Mouse (Mus musculus): ENCODE measurements around the gene Lgals3bp.
"Not testable (repeated sequence)": the region's sequence is repeated elsewhere in the genome, so short reads cannot be mapped to it uniquely, and the experiment has no call there.

The Lgals3bp gene

DNA sequence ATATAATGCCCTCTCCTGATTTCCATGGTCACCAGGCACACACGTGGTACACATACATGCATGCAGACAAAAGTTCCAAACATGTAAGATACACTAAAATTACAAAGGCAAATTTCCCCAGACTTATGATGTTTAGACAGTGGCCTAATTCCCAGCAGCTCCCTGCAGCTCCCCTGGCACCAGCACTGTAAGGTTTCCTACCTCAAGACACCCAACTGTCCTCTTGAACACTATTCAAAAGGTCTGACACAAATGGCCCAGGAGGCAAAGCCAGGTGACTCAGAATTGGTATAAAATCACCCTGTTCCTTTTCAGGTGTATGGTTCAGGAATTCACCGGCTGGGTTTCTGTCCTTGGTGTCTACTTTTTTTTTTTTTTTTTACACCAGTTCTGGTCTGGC is 1.3 kb upstream of the Lgals3bp start:
- in situ Hi-C loops (cut with MboI, MseI), result no loop called here

DNA sequence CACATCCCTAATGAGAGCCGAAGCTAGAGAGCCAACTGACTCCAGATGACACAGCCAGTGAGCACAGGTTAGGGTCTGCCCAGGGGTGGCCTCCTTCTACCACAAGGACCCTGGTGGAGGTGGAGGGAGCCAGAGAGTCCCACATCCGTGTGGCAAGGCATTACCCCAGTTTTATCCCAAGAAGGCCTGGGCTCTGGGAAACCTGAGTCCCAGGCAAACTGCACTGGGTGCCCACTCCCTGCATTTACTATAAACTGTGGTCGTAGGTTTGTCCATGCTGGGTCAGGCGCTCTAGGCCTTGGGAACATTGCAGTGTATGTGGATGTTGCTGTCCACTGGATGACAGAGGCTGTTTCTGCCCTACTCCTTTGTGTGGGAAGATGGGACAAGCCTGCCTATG is 697 bp downstream of the Lgals3bp start:
- in situ Hi-C loops (cut with MboI, MseI), result no loop called here

DNA sequence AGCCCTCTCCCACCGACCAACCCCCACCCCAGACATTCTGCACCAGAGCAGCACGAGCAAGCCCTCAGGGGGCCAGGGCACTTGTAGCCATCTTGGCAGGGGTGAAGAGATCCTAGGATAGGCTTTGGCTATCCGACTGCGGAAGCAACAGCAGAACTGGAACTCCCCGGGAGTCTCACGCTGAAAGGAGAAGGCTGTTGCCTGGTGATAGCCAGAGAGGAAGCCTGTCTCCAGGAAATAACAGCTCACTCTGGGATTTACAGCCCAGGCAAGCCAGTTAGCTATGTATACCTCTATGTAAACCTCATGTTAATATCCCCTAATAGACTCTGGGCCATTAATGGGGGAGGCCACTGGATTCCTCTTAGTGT is 1.3 kb downstream of the Lgals3bp start:
- in situ Hi-C loops (cut with MboI, MseI), result no loop called here

DNA sequence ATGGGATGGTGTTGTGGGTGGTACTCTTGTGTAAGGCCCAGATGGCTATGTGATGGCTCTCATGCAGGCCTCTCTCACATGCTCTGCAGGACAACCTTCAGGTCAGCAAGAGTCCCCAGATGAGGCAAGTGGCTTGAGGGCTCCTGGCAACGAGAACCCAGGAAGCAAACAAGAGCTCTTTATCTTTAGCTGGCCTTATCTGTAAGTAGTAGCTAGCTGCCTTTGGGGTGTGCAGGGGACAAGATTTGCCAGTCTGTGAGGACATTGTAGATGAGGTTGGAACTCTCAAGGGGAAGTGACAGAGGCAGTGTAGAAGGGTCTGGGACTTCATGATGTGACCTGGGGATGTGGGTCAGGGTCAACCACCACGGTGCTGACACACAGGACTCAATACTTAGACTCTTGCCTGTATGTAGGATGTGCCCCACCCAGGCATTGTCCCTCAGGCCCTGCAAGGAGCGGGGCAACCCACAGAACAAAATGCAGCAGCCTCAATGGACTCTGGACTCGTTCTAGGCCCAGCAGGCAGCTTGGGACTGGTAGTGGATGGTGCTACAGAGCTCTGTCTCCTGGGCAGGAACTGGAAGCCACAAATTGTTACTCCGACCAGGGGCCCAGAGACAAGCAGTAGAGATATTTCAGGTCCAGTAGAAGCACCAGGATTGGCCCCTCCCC is 1.9 kb downstream of the Lgals3bp start:
- in situ Hi-C loops (cut with MboI, MseI), result no loop called here

DNA sequence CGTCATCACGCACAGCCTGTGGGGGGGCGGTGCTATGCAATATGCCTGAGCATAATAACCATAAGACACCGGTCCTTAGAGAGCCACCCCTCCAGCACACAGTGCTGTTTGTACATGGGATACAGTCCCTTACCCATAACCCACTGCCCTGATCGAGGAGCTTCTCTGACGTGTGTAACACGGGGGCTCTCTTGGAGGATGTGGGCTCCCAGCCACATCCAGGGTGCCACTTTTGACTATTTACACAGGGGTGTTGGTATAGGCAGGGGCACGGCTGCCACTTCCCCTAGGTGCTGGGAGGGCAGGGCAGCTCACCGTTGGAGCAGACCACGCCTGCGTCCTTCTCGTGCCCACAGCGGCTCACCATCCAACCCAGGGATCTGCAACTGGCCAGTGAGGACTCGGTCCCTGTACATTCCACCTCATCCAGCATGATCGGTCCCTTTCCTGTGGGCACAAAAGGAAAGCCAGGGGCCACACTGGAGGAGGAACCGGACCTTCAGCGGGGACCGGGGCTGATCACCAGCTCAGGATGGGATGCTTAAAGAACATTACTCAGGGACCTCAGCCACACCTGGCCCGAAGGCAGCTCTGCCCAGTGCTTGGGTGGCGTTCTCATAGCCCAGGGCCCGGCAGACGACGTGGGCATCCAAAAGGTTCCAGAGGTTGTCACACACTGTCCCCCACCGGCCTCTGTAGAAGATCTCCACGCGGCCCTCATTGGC is 3.9 kb downstream of the Lgals3bp start:
- in situ Hi-C loops (cut with MboI, MseI), result no loop called here

DNA sequence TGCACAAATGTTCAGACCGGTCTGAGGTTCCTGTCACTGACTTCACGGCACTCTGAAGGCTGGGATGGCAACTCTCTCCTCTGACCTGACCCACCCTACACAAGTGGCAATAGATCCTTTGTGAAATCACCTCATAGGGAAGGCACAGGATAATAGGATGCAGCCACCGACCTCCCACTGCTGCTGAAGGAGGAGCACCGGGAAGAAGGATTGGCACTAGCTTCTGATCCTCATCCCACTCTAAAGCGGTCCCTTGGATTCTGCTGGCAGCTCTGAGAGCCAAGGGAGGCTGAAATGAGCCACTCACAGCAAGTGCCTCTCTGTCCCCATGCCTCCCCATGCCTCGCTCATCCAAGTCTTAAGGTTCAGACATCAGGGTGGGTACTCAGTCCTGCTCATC is 7.4 kb downstream of the Lgals3bp start:
- in situ Hi-C loops (cut with MboI, MseI), result no loop called here

DNA sequence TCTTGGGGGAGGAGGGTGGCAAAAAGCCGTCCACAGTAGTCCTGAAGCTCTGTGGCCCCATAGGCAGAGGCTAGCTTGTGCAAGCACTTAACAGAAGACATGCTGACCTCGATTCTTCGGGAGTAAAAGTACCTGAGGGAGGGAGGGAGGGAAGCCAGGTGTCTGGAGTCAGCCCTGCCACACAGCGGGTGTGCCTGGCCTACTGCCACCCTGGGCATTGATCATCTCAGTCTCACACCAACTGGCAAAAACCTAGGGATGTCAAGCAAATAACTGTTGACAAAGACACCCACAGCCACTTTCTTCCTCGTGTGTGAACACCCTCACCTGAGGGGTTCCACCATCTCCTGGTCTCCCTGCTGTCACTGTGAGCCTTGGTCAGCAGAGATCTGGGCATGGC is 7.9 kb downstream of the Lgals3bp start:
- in situ Hi-C loops (cut with MboI, MseI), result no loop called here

DNA sequence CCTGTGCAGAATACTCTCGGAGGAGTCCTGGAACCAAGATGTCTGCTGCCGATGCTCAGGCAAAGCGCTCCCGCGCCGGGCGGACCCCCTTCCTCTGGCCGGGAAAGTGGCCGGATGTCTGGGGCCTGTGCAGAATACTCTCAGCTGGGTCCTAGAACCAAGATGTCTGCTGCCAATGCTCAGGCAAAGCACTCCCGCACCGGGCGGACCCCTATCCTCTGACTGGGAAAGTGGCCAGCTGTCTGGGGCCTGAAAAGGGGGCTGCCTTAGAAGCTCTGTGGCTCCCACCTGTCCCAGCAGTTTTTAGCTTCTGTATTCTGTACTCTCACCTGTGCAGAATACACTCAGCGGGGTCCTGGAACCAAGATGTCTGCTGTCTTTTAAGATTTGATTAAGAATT is 14.1 kb downstream of the Lgals3bp start:
- in situ Hi-C loops (cut with MboI, MseI), result not testable (repeated sequence)

DNA sequence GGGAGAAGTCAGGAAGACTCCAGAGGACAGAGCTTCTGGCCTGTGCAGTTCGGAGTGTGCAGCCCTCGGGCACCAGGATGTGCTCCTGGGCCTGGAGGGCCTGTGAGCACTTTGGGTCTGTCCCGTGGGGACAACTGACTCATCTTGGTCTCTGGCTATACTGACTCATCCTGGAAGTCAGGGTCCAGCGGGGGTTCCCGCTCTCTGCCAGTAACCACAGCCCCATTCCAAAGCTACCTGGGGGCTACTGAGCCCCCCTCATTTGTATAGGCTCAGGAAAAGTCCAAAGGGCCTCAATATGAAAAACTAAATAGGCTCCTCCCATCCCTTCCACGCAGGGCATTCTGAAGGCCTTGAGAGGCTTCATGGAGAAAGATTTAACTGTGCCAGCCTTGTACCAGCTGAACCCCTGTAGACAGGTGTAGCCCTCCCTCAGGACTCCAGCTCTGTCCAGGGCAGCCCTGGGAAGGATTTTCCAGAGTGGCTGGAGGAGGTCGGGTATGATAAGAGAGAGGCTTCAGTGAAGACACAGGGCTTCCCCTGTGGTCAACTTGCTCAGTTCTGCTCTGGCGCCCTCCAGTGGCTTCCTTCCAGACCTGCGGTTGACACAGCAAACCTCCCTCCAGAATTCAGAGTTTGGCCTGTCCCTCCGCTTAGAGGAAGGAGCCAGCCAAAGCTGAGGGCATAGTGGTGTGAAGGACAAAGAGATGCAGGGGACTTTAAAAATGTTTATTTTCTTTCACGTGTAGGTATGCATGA is 22.5 kb downstream of the Lgals3bp start:
- in situ Hi-C loops (cut with MboI, MseI), result loop anchor here (10.0 kb wide), 1 partner anchor 55 kb away; no protein-coding TSS in a partner anchor

DNA sequence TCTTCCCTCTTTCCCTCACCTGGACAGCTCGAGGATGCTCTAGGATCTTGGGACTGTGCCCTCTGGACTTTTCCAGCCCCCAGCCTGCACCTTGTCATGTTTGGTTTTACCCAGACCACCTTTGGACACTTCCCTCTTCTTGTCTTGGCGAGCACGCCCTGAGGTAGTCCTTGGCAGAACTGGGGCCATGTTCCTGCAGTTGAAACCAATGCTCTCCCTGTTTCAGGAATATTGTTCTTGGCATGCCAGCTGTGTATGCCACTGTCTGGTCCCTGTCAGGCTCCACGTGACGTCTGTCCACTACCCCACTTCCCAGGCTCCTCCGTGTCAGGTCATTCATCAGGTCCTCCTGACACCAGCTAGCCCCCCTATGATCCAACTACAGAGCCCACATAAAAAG is 23.2 kb downstream of the Lgals3bp start:
- in situ Hi-C loops (cut with MboI, MseI), result loop anchor here (10.0 kb wide), 1 partner anchor 54 kb away; no protein-coding TSS in a partner anchor

DNA sequence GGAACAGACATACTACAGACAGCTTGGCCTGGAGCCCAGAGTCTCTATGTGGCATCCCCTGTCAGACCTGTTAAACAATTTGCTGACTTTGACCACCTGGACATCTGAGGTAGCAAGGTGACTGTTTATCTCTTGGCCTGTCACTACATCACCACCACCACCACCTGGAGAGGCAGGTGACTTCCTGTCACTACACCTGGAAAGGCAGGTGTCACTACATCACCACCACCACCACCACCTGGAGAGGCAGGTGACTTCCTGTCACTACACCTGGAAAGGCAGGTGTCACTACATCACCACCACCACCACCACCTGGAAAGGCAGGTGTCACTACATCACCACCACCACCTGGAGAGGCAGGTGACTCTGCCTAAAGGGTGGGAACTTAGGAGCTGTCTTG is 25.6 kb downstream of the Lgals3bp start:
- in situ Hi-C loops (cut with MboI, MseI), result loop anchor here (10.0 kb wide), 1 partner anchor 52 kb away; no protein-coding TSS in a partner anchor

DNA sequence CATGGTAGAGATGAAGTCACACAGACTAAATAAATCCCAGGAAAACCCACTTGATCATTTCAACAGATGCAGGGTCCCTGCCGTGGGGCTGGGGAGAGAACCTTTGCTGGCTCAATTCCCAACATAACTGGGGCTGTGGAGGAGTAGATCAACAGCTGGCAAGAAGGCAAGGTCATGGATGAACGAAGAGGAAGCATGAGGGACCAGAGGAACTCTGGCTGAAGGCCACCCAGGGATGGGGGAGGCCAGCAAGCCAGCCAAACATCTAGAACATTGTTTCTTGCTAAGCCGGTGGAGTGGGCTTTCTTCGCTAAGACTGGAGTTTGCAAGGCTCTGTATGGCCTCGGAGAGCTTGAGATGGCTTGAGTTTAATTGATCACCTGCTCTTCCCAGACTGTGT is 26.0 kb downstream of the Lgals3bp start:
- in situ Hi-C loops (cut with MboI, MseI), result loop anchor here (10.0 kb wide), 1 partner anchor 51 kb away; no protein-coding TSS in a partner anchor

DNA sequence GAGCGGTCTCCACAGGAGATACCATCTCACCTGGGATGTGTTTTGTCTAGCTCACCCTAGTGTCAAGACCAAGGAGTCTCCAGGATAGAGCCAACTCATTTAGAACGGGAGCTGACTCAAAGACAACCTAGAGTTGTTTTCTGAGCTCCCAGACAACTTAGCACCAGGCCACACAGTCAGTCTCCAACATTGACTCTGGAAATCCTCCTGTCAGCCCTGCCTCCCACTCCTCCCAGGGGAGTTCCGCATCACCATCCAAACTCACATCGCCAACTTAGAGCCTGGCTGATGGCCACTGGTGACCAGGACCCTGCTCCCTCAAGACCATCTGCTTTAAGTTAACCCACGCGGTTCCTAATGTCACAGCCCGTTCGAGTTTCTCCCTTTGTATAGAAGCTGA is 26.4 kb downstream of the Lgals3bp start:
- in situ Hi-C loops (cut with MboI, MseI), result loop anchor here (10.0 kb wide), 1 partner anchor 51 kb away; no protein-coding TSS in a partner anchor

DNA sequence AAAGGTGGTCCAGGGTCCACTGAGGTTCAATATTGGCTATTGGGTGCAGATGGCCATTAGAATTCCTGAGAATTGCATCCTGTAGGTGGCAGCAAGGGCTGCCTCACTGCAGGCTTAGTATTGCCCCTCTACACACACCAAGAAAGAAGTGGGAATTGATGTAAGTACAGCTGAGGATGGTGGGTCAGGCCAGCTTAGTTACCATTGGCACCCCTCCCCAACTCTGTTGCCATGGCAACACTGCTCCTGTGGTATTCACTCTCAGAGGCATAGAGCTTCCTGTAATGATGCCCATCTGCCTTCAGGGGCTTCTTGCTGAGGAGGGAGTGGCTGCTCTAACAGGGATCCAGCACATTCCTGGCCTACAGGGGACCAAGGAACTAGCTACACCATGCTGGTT is 26.9 kb downstream of the Lgals3bp start:
- in situ Hi-C loops (cut with MboI, MseI), result loop anchor here (10.0 kb wide), 1 partner anchor 50 kb away; no protein-coding TSS in a partner anchor

DNA sequence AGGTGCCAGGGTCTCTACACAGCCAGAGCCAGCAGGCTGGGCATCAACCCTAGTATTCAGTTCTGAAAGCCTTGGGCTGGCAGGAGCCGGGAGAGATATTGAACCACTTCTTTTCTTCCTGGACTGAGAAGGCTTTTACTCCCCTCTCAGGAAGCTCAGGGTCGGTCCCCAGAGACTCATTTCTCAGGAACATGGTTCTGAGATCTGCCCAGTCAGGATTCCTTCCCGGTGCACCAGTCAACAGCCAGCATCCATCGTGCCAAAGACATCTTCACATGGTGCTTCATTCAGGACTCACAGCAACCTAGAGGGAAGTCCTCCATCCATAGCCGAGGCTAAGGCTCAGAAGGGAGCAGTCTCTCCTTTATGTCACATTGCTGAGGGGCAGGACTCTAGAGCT is 27.4 kb downstream of the Lgals3bp start:
- in situ Hi-C loops (cut with MboI, MseI), result loop anchor here (10.0 kb wide), 1 partner anchor 50 kb away; no protein-coding TSS in a partner anchor

DNA sequence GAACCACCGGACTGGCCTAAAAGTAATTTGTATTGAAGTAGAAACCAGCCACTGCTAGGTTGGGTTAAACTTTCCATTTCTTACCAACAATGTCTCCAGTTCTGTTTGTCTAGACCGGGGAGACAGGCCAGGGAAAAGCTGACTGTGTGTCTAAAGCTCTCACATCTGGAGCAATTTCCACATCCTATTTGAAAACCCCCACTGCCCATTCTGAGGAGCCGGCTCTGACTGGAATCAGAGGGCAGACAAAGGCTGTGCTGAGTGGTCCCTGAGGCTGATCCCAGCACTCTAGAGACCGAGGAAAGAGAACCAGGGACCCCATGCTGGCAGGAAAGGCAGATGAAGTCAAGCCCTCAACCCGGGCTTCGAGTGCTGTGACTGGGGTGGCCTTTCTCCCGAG is 29.3 kb downstream of the Lgals3bp start:
- in situ Hi-C loops (cut with MboI, MseI), result loop anchor here (10.0 kb wide), 1 partner anchor 48 kb away; no protein-coding TSS in a partner anchor

DNA sequence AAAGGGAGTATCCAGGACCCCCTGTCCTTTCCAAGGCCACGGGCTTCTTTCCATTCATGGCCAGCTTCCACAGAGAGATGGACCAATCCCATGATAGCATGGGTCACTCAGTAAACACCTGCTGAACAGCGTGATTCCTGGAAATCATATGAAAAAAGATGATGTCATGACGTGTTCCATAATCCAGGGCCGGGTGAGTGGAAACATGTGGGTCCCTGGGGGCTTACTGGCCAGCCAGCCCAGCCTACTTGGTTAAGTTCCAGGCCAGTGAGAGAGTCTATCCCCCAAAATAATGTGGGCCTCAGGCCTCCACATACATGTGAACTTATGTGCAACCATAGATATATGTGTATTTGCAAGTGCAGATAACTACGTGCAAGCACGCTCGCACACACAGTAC is 30.0 kb downstream of the Lgals3bp start:
- in situ Hi-C loops (cut with MboI, MseI), result loop anchor here (10.0 kb wide), 1 partner anchor 47 kb away; no protein-coding TSS in a partner anchor

DNA sequence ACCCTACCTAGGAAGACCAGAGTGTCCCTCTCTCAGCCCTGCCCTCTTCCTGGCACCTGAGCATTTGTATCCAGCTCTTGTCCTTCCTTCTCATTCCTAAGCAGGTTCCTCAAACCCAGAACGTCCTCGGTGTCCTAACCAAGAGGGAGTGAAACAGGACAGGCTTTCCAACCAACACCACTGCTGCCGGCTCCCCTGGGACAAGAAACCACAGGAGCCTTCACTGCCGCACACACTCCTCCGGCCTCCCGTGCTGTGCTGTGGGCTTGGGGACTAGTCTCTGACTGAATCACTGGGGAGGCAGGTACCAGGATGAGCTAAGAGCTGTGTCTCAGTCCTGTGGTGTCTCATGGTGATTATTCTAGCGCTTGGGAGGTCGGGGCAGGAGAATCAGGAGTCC is 32.2 kb downstream of the Lgals3bp start:
- in situ Hi-C loops (cut with MboI, MseI), result loop anchor here (10.0 kb wide), 1 partner anchor 45 kb away; no protein-coding TSS in a partner anchor

DNA sequence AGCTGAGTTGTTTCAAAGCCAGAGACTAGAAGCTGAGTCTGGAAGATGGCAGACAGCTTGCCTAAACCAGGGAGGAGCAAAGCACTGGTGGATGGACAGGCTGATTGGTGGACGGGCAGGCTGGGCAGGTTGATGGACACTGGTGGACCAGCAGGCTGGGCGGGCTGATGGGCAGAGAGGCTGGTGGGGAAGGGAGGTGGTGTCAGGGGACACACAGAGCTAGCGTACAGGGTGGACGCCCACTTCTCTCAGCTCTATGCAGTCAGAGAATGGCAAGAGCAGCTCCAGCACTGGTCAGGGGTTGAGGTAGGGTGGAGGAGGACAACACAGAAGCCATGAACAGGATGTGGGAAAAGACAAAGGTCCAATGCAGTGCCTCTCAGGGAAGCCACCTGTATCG is 32.6 kb downstream of the Lgals3bp start:
- in situ Hi-C loops (cut with MboI, MseI), result no loop called here

DNA sequence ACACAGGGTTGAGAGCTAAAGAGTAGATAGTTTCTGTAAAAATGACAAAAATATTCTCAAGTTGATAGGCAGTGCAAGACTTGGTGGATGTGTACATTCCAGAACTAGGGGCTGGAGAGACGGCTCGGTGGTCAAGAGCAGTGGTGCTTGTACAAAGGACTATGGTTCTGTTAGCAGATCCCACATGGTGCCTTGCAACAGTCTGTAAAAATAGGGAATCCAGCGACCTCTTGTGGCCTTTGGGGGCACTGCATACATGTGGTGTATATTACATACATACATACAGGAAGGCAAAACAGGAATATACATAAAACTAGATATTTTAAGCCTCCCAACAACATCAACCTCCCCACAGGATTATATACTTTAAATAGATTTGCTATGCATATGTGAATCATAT is 33.6 kb downstream of the Lgals3bp start:
- in situ Hi-C loops (cut with MboI, MseI), result no loop called here

DNA sequence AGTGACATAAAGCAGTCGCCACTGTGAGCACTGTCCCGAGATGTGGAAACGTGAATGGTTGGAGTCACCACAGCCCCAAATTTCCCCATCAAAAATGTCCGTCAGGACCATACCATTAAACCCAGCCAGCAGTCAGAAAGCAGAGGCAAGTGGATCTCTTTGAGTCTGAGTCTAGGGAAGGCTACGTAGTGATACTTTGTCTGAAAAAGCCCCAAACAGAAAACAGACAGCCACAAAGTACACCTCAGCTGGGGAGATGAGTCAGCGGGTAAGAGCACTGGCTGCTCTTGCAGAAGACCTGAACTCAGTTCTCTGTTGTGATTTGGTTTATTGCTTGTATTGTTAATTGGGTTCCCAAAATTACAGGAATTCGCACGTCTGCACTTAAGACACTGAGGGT is 35.3 kb downstream of the Lgals3bp start:
- in situ Hi-C loops (cut with MboI, MseI), result no loop called here

DNA sequence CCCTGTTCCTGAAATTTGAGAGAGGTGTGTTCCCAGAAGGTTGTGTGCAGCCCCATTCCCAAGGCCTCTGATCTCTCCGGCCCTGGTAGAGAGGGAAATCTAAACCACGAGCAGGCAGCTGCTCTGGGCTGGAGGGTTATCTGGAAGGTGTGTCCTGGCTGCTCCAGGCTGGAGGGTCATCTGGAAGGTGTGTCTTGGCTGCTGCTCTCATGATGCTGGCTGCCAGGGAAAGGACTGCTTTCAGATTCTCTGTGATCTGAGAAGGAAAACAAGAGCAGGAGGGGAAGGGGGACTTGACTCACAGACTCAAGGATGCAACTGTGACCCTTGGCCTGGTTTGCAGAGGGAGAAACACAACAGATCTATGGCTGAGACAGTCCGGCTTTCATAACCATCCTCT is 35.8 kb downstream of the Lgals3bp start:
- in situ Hi-C loops (cut with MboI, MseI), result no loop called here
